Mouse (Mus musculus): ENCODE data around the gene Tmem230. TPM values are rescaled to one million over a fixed set of nuclear protein-coding genes. Genes with fewer than 3 reads are reported as not detected.

Tmem230 gene
- total RNA-seq, 4 experiments from 2014 or later: 34.0 to 37.1 (median 36.4) TPM

DNA sequence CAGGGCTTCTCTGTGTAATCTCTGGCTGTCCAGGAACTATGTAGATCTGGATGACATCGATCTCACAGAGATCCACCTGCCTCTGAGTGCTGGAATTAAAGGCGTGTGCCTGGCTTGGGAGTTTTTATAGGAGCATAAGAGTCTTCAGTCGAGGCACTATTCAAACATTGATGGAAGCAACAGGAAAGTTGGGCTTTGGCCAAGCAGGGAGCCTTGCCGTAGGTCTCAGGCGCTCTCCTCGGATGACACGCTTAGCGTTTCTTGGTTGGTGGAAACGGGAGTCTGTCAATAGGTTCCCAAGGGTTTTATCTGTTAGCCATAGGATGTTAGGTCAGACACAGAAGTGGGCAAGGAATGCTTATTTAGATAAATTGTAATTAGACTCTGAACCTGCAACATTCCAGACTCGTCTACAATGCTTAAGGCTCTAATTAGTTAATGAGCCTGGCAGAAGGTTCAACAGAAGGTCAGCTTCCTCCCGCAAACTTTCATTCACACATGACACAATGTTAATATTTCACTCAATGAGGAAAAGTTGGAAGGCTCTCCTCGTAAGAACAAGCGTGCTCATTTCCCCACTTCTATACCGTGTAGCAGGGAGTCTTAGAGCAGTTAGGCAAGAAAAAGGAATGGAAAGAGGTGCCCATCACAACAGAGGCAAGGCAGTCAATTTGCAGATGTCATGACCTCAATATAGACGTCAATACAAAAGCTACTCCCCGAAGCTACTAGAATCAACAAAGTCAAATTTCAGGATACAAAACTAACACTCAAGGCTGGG, 13.4 kb downstream of the Tmem230 start:
- DNase-seq (ENCODE audit: low spot score in 2 of 2): no peak

DNA sequence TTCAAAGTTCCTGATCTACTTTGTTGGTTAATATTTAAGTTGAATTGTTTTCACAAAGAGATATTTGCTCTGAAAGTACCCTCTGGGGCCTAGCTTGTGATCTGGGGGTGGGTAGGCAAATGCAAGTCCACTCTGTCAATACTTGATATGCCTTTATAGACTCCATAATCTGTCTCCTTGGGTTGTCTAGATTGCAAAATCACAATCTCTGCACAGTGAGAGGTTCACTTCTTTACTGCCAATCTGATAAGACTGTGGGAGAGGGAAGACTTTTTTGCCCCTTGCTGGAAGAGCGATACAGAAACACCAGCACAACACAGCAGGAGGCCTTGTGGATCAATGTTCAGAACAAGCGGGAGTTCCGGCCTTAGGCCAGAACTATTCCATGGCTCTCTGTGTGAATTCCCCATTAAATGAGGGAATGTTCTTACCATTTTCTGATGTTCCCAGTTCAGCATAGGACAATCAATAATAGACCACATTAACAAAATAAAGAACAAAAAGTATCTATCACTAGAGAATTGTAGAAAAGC, 15.1 kb downstream of the Tmem230 start:
- no peak for DNase-seq (ENCODE audit: low spot score in 2 of 2)

DNA sequence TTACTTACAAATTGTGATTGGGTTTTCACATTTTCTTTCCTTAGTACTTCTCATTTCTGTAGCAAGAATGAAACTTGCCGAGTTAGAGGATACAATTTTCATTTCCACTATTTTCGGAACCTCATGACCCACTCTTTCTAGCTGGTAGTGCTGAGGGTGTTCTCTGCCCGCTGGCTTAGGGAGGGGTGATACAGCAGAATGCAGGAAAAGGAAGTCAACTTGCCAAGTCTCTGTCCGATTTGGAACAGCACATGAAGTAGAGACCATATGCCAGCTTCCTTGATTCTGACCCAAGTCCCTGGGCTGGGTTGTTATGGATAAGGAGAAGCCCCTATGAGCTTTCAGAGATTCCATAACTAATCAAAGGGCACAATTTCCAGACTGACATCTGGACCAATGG, 23.2 kb downstream of the Tmem230 start:
- no peak for DNase-seq (ENCODE audit: low spot score in 2 of 2)

DNA sequence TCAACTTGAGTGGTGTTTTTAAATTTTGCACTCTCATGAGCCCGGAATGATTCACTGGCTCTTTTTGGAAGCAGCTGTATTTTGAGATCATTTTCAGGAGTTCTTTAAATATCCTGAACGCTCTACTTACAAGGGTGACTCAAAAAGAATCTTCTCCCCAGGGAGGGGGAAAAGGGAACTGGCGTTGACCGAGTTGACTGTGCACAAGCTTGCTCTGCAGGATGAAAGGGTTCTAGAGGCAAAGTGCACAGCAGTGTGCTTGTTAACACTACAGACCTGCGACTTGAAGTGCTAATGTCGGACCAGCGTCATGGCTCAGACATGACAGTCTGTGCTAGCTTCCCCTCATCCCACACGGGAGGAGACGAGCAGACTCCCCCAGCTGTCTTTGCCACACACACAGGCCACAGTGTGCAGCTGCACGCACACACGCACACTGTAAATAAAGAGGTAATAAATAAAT, 26.0 kb downstream of the Tmem230 start:
- DNase-seq (ENCODE audit: low spot score in 2 of 2): peak; percentile 10 to 53

DNA sequence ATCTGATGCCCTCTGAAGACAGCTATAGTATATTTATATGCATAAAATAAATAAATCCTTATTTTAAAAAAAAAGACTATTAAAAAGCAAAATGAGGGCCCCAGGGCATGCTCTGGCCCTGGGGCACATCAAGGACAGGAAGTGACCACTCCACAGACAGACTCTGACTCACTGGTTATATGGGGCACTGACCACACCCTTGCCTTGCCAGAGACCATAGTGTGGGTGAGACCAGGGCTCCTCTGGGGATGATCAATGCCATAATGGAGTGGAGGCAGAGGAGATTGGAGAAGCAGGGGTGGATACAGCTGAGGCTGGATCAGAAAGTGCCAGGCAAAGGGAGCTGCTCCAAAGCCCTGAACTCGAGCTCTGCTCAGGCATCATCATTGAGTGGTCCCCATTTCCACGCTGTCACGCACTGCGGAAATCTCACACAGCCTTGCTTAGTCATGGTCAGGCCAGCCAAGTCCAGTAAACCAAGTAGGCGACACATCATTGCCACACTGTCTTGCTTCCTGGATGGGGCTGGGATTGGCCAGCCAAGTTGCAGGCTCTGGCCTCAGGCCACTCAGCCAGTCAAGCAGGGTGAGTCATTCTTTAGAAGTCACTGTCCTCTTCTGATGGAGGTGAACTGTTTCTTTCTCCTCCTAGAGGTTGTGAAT, 35.5 kb downstream of the Tmem230 start:
- no peak for DNase-seq (ENCODE audit: low spot score in 2 of 2)

DNA sequence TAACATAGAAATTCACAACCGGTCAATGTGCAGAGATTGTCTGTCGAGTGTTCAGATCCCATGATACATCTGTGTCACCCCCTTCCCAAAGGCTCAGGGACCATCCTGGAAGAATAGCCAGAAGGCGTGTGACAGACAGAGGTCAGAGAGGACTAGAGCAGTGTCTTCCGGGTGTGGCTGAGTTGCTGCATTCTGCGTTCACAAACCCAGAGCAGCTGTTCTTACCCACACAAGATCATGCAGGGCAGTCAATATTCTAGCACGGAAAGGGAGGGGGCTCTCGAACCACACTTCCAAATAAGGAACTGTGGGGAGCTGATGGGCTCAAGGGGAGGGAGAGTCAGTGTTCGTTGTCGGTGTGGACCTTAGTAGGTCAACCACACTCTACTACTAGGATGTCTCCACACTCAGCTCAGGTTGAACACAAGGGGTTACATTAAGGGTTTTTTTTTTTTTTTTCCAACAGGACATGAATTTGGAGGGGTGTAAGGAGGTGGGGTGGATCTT, 36.7 kb downstream of the Tmem230 start:
- DNase-seq (ENCODE audit: low spot score in 2 of 2): no peak

DNA sequence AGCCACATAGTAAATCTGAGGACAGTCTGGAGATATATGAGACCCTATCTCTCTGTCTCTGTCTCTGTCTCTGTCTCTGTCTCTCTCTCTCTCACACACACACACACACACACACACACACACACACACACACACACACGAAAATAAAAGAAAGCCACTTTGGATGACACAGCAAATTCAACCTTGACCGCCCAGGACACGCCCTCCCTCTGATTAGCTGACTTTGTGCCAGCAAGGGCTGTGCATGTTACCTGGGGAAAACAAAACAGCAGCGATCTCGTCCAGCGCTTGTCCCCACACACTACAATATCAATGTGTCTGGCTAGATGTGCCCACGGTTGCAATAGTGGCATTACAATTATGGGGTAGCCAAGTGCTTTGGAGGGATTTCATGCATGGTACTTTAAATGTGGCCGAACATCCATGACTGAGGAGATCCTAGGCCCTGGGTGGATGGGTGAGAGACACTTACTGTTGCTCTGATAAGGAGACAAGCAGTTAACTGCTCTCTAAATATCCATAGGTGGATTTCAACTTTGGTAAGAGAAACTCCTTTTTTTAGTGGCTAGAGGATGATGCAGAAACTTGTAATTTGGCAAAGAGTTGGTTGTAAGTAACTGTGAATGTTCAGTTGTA, 39.2 kb downstream of the Tmem230 start:
- DNase-seq (ENCODE audit: low spot score in 2 of 2): no peak

DNA sequence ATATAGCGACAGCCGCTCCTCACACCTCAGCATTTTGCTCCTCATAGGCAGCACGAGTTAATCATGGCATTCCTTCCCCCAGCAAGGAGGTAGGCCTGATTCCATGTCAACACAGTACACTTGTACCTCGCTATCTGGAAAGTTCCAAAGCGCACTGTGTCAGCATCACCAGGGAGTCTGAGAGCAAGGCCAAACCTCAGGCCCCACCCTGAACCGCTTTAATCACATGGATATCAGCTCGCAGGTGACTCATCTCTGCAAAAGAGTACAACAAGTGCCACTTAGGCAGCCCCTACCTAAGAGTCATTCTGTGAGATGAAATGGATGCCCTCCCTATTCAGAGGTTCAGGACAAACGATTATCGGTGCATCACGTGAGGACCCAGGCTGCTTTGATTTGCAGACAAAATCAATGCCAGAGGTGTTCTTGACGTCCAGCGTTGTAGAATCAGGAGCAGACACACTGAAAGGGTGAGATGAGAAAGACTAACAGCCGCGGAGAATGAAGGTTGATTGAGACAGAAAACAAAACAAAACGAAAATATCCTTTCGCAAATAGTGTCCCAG, 41.2 kb downstream of the Tmem230 start:
- no peak for DNase-seq (ENCODE audit: low spot score in 2 of 2)

DNA sequence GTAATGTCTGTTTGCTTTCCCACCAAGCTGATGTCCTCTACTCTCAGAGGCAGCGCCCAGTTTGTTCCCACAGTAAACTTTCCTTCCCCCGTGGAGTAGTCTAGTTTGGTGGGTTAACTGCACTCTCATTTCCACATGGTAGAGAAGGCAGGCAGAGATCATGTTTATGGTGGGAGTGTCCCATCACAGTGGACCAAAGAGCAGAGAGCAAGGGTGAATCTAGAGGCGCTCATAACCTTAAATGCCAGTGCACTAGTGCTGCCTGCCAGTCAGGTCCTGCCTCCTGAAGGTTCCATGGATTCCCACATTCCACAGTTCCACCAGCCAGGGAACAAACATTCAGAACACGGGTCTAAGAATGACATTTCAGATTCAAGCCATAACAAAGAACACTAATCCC, 42.1 kb downstream of the Tmem230 start:
- no peak for DNase-seq (ENCODE audit: low spot score in 2 of 2)

DNA sequence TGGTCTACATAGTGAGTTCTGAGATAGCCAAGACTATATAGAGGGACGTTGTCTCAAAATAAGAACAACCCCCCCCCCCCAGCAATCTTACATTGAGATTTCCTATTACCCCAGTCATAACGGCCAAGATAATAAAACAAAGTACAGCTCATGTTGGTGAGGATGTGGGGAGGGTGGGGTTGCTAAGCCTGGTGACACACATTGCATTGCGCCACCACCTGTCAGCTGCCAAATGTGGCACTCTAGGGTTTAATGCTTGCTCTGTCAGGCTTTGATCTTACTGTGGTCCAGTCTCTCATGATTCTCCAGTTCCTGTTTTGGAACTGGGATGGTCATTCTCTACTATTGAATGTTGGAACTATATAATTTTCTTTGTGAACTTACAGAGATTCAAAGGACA, 43.8 kb downstream of the Tmem230 start:
- DNase-seq (ENCODE audit: low spot score in 2 of 2): no peak

DNA sequence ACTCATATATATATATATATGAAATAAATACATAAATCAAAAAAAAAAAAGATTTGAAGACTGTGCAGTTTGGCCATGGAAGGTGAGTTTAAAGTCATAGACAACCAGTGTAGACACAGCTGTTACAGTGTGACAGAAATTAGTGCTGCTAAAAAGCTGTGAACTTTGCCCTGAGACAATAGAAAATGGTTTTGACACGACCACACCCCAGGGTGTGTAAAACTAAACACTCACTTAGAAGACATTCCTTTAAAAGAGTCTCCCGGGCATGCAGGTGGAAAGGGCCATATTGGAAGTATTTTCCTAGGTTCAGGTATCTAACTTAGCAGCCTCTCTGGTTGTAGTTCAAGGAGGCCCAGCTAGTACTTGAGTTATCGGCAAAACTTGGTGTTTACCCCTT, 44.4 kb downstream of the Tmem230 start:
- DNase-seq (ENCODE audit: low spot score in 2 of 2): no peak

DNA sequence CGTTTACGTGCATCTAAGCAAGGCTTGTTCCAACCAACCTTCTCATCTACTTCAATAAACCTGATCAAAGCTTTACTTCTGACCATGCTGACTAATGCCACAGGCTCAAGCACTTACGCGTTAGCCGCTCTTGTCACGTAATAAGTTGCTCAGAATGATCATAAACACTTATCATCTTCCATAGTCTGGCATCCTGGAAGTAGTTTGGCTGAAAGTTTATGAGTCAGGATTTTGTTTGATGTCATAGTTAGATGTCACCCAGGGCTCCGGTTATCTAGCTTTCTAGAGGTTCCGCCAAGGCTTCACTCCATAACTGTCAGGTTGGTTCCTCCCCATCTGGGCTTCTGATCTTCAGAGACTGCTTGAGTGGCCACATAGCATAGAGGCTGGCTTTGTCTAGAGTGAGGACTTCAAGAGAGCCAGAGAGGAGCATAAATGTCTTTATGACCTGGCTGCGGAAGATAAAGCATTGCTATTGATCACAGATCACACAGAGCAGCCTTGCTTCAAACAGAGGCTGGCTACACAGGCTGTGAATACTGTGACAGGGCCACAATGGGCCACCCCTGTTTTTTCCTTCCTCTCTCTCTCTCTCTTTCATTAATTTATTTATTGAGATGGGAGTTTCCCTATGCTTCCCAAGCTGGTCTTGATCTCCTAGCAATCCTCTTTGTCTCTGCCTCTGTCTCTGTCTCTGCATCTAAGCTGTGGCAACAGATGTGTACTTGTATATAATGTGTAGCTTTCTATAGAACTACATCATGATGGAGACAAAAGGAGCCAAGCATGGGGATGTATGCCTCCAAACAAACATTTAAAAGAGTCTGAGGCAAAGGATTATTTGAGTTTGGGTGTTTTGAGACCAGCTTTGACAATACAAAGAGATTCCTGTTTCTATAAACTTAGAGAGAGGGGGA, 49.3 kb downstream of the Tmem230 start:
- DNase-seq (ENCODE audit: low spot score in 2 of 2): no peak

DNA sequence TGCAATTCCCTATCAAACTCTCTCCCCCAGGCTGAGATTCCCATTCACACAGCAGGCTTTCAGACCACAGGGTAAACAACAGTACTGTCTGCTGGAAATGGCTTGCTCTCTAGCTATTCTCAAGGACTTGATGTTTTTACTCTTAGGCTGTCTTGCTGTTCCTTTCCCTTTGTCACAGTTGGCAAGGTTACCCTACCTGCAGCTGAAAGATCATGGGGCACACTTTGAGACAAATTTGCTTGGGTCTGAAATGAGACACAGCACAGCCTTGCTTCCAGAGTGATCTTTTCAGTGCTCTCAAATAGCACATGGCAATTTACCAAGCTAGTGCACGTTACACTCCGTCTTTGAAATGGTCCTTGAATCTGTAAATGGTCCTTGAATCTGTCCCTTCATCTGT, 52.0 kb downstream of the Tmem230 start:
- DNase-seq (ENCODE audit: low spot score in 2 of 2): no peak

DNA sequence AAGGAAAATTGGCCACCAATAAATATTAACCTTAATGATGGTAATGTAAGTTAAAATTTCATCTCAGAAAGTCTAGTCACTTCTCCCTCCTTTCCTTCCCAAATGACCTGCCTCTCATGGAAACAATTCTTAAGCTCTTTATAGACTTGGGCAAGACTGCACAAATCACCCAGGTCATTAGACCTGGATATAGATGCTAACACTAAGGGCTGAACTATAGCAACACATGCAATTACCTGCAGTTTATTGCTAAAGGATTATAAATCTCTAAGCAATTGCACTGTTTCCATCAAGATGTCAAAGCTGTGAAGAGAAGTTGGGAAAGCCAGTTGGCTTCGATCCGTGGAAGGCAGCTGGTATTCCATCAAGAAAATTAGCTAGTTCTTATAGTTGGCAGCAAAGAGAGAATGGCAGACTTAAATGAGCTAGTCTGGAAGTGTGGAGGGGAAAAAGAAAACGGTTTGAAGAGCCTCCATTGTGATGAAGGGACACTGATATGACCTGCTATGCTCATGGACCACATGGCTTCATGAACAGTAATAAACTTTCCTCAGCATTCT, 56.9 kb downstream of the Tmem230 start:
- DNase-seq (ENCODE audit: low spot score in 2 of 2): no peak

Other genes starting within 250 kb of the Tmem230 start
- gene Rassf2, start 217.5 kb downstream of the Tmem230 start, total RNA-seq (2022): 10 to 100 TPM; 50.7 to 55.7 (median 53.8) TPM
- 100 to 1,000 TPM; 146 to 160 (median 153) TPM for gene Slc23a2, start 102.7 kb downstream of the Tmem230 start, total RNA-seq (2022)
- gene Pcna, start 5.5 kb upstream of the Tmem230 start, total RNA-seq (2022): 10 to 100 TPM; 51.4 to 59.2 (median 53.9) TPM
- 100 to 1,000 TPM; 257 to 277 (median 265) TPM for gene Cds2, start 15.3 kb upstream of the Tmem230 start, total RNA-seq (2022)
- 1 to 10 TPM; 1.4 to 2.8 (median 2.0) TPM for gene Prokr2, start 137.6 kb upstream of the Tmem230 start, total RNA-seq (2022)